Mouse (Mus musculus): ENCODE measurements around the gene Crocc2. TPM values are rescaled to one million over a fixed set of nuclear protein-coding genes. Genes with fewer than 3 reads are reported as not detected.

Crocc2 gene
- total and polyA plus RNA-seq, 3 experiments: not detected

- H3K36me3 ChIP-seq (replicated peaks in 1 of 2; ENCODE audit: control insufficient read depth in 1 of 2, insufficient read depth in 1 of 2, low read length in 1 of 2): no peaks in the 10 kb centered on the region
- no peak for DNase-seq (ENCODE audit: extremely low read depth)
- H3K79me2 ChIP-seq (replicated peaks; ENCODE audit: control insufficient read depth, extremely low read depth, insufficient read depth, poor library complexity, severe bottlenecking): no peaks in the 10 kb centered on the region
- no peaks in the 10 kb centered on the region for H3K9me3 ChIP-seq (replicated peaks; ENCODE audit: low read length)
- TF ChIP-seq ZNF384 (IDR thresholded peaks at IDR 0.05; ENCODE audit: low read depth, low read length): no peak
- no peak for TF ChIP-seq MAFK (IDR thresholded peaks at IDR 0.05; ENCODE audit: insufficient replicate concordance, low read length)
- TF ChIP-seq RCOR1 (conservative IDR thresholded peaks at IDR 0.05; ENCODE audit: low read depth, low read length): no peak
- no peak for TF ChIP-seq MAZ (IDR thresholded peaks at IDR 0.05; ENCODE audit: low read depth, low read length)
- TF ChIP-seq MXI1 (IDR thresholded peaks at IDR 0.05; ENCODE audit: low read depth, low read length): no peak
- no peak for TF ChIP-seq IRF4 (IDR thresholded peaks at IDR 0.05; ENCODE audit: low read depth, low read length)
- TF ChIP-seq POLR2AphosphoS2 (IDR thresholded peaks at IDR 0.05; ENCODE audit: low read depth, low read length): no peak
- TF ChIP-seq TCF12 (IDR thresholded peaks at IDR 0.05; ENCODE audit: low read depth, low read length): no peak
- dilution Hi-C loops (cut with MboI; ENCODE audit: extremely low pct_ligation_motif_present, extremely low pct_unique_long_range_greater_than_20kb, low sequenced_read_pairs): no loop called here
- H3K27ac ChIP-seq (ENCODE audit: insufficient read depth, low read depth): no peak overlapping the region
- H3K4me3 ChIP-seq (replicated peaks in 1 of 3; ENCODE audit: low read depth in 2 of 3, low read length in 2 of 3, poor library complexity in 1 of 3): no peak overlapping the region
- H3K4me2 ChIP-seq (ENCODE audit: insufficient read depth, low read depth, poor library complexity, severe bottlenecking): no peak overlapping the region
- H3K27me3 ChIP-seq (replicated peaks): peaks cover 97% of the 10 kb centered on the region
- peaks cover 0 to 6% of the 10 kb centered on the region in 2 experiments; a peak in 1 of 4 replicates for H3K4me1 ChIP-seq (ENCODE audit: control insufficient read depth in 1 of 2, insufficient read depth in 2 of 2)
- H3K9ac ChIP-seq (ENCODE audit: insufficient read depth, low read depth): no peak overlapping the region
- in situ Hi-C loops (cut with MboI; ENCODE audit: low pct_ligation_motif_present, low pct_unique_long_range_greater_than_20kb, low sequenced_read_pairs): no loop called here
These were observed 42.5 kb downstream of the Crocc2 start for GRCm38 (mm10) chr1:93211019-93211418.

DNA sequence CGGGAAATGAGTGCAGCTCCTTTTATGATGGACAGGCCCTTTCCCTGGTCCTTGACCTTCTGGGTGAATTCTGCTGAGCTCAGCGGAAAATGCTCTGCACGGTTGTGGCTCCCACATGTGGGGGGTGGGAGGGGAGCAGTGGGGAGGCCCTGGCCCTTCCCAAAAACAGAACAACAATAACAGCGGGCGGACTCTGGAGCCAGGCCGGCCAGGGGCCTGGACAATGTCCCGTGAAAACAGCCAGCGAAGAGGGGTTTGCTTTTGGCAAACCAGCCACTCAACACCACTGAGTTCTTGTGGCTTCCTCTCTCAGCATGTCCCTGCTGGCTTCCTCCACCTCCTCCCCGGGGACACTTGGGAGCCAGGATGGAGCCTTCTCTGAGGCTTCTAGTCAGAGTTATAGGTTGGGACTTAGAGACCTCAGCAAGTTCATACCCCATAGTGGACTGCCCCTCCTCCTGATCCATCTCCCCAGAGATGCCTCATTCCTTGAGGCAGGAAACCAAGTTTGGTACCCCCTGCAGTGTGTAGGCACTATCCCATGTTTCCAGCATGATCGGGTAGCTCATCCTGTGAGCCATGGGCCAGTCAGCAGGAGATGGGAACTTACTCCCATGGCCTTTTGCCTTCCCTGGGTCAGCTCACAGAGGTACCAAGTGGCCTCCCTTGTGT, 43.2 kb downstream of the Crocc2 start:
- no peak for DNase-seq (ENCODE audit: extremely low read depth)
- Histone ChIP-seq H3K27me3 (replicated peaks) (peaks cover 97% of the 10 kb centered on the region), H3K9me3 (replicated peaks; ENCODE audit: low read length) (no peaks in the 10 kb centered on the region), H3K4me2 (ENCODE audit: insufficient read depth, low read depth, poor library complexity, severe bottlenecking) (no peak overlapping the region), H3K36me3 (replicated peaks in 1 of 2; ENCODE audit: control insufficient read depth in 1 of 2, insufficient read depth in 1 of 2, low read length in 1 of 2) (no peaks in the 10 kb centered on the region), H3K79me2 (replicated peaks; ENCODE audit: control insufficient read depth, extremely low read depth, insufficient read depth, poor library complexity, severe bottlenecking) (no peaks in the 10 kb centered on the region), H3K27ac (ENCODE audit: insufficient read depth, low read depth) (no peak overlapping the region), H3K9ac (ENCODE audit: insufficient read depth, low read depth) (no peak overlapping the region), H3K4me1 (ENCODE audit: control insufficient read depth in 1 of 2, insufficient read depth in 2 of 2) (peaks cover 0 to 6% of the 10 kb centered on the region in 2 experiments; a peak in 1 of 4 replicates), H3K4me3 (replicated peaks in 1 of 3; ENCODE audit: low read depth in 2 of 3, low read length in 2 of 3, poor library complexity in 1 of 3) (no peak overlapping the region)
- in situ Hi-C loops (cut with MboI; ENCODE audit: low pct_ligation_motif_present, low pct_unique_long_range_greater_than_20kb, low sequenced_read_pairs): no loop called here
- dilution Hi-C loops (cut with MboI; ENCODE audit: extremely low pct_ligation_motif_present, extremely low pct_unique_long_range_greater_than_20kb, low sequenced_read_pairs): no loop called here
- peak; percentile 83 for TF ChIP-seq MAFK (IDR thresholded peaks at IDR 0.05; ENCODE audit: insufficient replicate concordance, low read length)
- TF ChIP-seq TCF12 (IDR thresholded peaks at IDR 0.05; ENCODE audit: low read depth, low read length): no peak
- no peak for TF ChIP-seq CTCF (conservative IDR thresholded peaks at IDR 0.05 in 1 of 2, IDR thresholded peaks at IDR 0.05 in 1 of 2; ENCODE audit: low read depth in 2 of 2, low read length in 2 of 2)

DNA sequence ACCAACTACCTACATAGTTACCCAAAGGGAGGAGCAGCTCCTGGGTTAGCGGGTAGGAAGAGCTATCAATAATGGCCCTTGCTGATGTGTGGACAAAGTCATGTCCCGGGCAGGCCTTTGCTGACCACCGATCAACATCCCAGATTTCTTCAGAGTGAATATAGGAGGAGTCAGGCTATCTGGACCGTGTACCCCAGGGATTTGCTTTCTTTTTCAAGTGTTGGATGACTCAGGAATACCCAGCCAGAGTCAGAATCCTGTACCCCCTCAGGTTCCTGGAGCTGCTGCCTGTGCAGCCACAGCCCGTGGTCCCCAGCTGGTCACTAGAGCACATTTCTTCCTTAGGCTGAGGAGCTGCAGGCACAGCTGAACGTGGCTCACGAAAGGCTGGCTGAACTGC, 43.9 kb downstream of the Crocc2 start:
- TF ChIP-seq ETS1 (conservative IDR thresholded peaks at IDR 0.05; ENCODE audit: low read depth, low read length) (no peak), UBTF (IDR thresholded peaks at IDR 0.05; ENCODE audit: low read depth, low read length) (no peak)
- Histone ChIP-seq H3K4me1 (ENCODE audit: control insufficient read depth in 1 of 2, insufficient read depth in 2 of 2) (peaks cover 0 to 6% of the 10 kb centered on the region in 2 experiments; a peak in 1 of 4 replicates), H3K4me3 (replicated peaks in 1 of 3; ENCODE audit: low read depth in 2 of 3, low read length in 2 of 3, poor library complexity in 1 of 3) (no peak overlapping the region), H3K79me2 (replicated peaks; ENCODE audit: control insufficient read depth, extremely low read depth, insufficient read depth, poor library complexity, severe bottlenecking) (no peaks in the 10 kb centered on the region), H3K4me2 (ENCODE audit: insufficient read depth, low read depth, poor library complexity, severe bottlenecking) (no peak overlapping the region), H3K36me3 (replicated peaks in 1 of 2; ENCODE audit: control insufficient read depth in 1 of 2, insufficient read depth in 1 of 2, low read length in 1 of 2) (no peaks in the 10 kb centered on the region), H3K9ac (ENCODE audit: insufficient read depth, low read depth) (no peak overlapping the region), H3K9me3 (replicated peaks; ENCODE audit: low read length) (no peaks in the 10 kb centered on the region), H3K27me3 (replicated peaks) (peaks cover 98% of the 10 kb centered on the region), H3K27ac (ENCODE audit: insufficient read depth, low read depth) (no peak overlapping the region)
- dilution Hi-C loops (cut with MboI; ENCODE audit: extremely low pct_ligation_motif_present, extremely low pct_unique_long_range_greater_than_20kb, low sequenced_read_pairs) (no loop called here), in situ Hi-C loops (cut with MboI; ENCODE audit: low pct_ligation_motif_present, low pct_unique_long_range_greater_than_20kb, low sequenced_read_pairs) (no loop called here)
- no peak for DNase-seq (ENCODE audit: extremely low read depth)
